Mouse (Mus musculus) T-cell, adult 66 days (primary cell): ENCODE measurements around the gene Ccl28. TPM values are rescaled to one million over a fixed set of nuclear protein-coding genes. Genes with fewer than 3 reads are reported as not detected.

Experiments used
- total RNA-seq, 2 experiments: library from RNA; stranded (reverse); gene quantifications; 3 replicates in 1 of 2; 4 replicates in 1 of 2; pipeline ENCODE4 v1.2.4; 2023

The Ccl28 gene
- total RNA-seq = under 1 TPM in 1 of 2 experiments, not detected in 1; 0.41 TPM

DNA sequence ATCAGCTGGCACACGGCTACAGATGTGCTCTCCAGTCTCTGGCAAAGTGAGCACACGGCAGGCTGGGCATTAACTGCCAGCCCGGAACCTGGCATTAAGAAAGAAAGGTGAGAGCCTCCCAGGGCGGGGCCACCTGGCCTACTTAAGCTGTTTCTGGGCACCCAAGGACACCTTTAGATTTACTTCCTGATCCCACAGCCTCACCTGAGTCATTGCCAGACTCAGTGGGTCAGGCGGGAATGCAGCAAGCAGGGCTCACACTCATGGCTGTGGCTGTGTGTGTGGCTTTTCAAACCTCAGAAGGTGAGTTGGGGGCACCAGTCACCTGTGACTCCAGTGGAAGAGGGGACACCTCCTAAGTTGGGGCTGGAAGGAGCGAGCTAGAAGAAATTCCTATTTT lies at the start of gene Ccl28:
Gene Ccl28, plus strand, starts transcription at position 186 of the 400 bp plus-strand sequence.

DNA sequence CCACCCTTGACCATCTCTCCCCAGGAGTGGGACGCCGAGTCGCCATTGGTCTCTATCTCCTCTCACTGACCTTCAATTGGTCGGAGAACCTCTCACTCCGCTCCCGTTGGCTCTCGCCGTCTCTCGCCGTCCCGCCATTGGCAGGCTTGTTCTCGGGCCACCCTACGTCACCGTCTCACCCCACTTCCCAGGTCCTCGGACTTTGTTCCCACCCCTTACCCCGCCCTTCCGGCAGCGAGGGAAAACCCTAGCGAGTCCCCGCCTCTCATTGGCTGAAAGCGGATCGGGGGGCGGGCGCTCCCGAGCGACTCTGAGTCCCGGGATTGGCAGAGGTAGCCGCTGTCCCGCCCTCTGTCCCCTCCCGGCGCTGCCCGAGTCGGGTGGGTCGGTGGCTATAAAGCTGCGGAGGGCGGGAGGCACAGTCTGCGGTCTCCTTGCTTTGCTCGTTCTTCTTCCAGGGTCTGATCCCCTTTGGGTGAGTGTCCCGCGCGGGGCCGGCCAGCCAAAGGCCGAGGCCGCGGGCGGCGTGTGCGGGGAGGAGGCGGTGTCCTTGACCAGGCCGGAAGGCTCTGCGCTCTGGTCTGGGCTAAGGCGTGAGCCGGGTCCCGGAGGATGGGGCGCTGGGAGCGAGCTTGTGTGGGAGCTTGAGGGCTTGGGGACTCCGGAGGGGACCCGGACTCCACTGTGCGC lies 66.6 kb downstream of the Ccl28 start, which contains the start of gene Hmgcs1:
Gene Hmgcs1, plus strand, starts transcription at position 341 of the 690 bp plus-strand sequence.

Other genes with a start within 250 kb of the Ccl28 start
- 10 to 100 TPM; 55.9 to 60.9 TPM for gene Paip1, start 195.2 kb upstream of the Ccl28 start, total RNA-seq
- gene 4833420G17Rik, start 161.1 kb upstream of the Ccl28 start, total RNA-seq = 10 to 100 TPM; 67.1 to 71.5 TPM
- 1 to 10 TPM; 4.8 to 6.0 TPM for gene Tmem267, start 135.8 kb upstream of the Ccl28 start, total RNA-seq
- 1 to 10 TPM in 1 of 2 experiments, under 1 TPM in 1; 0.84 to 1.2 TPM for gene 3110070M22Rik, start 135.4 kb upstream of the Ccl28 start, total RNA-seq
- gene Hmgcs1, start 66.6 kb downstream of the Ccl28 start, total RNA-seq = 10 to 100 TPM; 44.1 to 46.9 TPM
- under 1 TPM; 0.73 to 0.95 TPM for gene Nim1k, start 132.1 kb downstream of the Ccl28 start, total RNA-seq
- gene Zfp131, start 167.1 kb downstream of the Ccl28 start, total RNA-seq = 10 to 100 TPM; 58.7 to 64.3 TPM
- gene AF067063, start 206.4 kb downstream of the Ccl28 start, total RNA-seq = not detected
- not detected for gene D13Ertd608e, start 212.2 kb downstream of the Ccl28 start, total RNA-seq